Mouse (Mus musculus) limb, embryonic 14.5 days (tissue): ENCODE data around the gene Pam16. TPM values are rescaled to one million over a fixed set of nuclear protein-coding genes. Genes with fewer than 3 reads are reported as not detected.

Source experiments
- ATAC-seq: fragments of 200-750 bp; cut with Nextera tagmentation; 2 replicates; pipeline ENCODE4 v1.8.0; 2017; ENCODE audit warnings: low read depth, moderate number of reproducible peaks, moderate TSS enrichment; ENCODE audit not compliant: low FRiP score
- DNase-seq: peaks from one replicate; pipeline ENCODE4 v3.0.0-alpha.2; 2015; ENCODE audit warnings: low spot score
- H3K27ac ChIP-seq: fragments of 300-500 bp; sonication (generic); replicated peaks from 2 replicates; pipeline ENCODE4 v1.5.1; 2014; ENCODE audit warnings: low read depth, mild to moderate bottlenecking, low read length, moderate library complexity, mixed read lengths
- H3K27me3 ChIP-seq: fragments of 300-500 bp; sonication (generic); 2 replicates; pipeline ENCODE4 v1.6.1; 2014; ENCODE audit warnings: low read length, mixed read lengths; ENCODE audit not compliant: control insufficient read depth, insufficient read depth
- H3K36me3 ChIP-seq: fragments of 300-500 bp; sonication (generic); 2 replicates; pipeline ENCODE4 v1.6.1; 2014; ENCODE audit warnings: mild to moderate bottlenecking, low read length, moderate library complexity, mixed read lengths; ENCODE audit not compliant: control insufficient read depth, insufficient read depth
- H3K4me1 ChIP-seq: fragments of 300-500 bp; sonication (generic); 2 replicates; pipeline ENCODE4 v1.6.1; 2014; ENCODE audit warnings: antibody characterized with exemption, low read length, mixed read lengths; ENCODE audit not compliant: control insufficient read depth, insufficient read depth
- H3K4me2 ChIP-seq: fragments of 300-500 bp; sonication (generic); replicated peaks from 2 replicates; pipeline ENCODE4 v1.6.1; 2014; ENCODE audit warnings: low read depth, mild to moderate bottlenecking, low read length, moderate library complexity; ENCODE audit not compliant: severe bottlenecking
- H3K4me3 ChIP-seq: fragments of 300-500 bp; sonication (generic); replicated peaks from 2 replicates; pipeline ENCODE4 v1.5.1; 2014; ENCODE audit warnings: low read length
- H3K9ac ChIP-seq: fragments of 300-500 bp; sonication (generic); 2 replicates; pipeline ENCODE4 v1.6.1; 2014; ENCODE audit warnings: mild to moderate bottlenecking, low read depth, low read length, moderate library complexity; ENCODE audit not compliant: severe bottlenecking
- H3K9me3 ChIP-seq: fragments of 300-500 bp; sonication (generic); 2 replicates; pipeline ENCODE4 v1.6.1; 2016; ENCODE audit warnings: low read length; ENCODE audit not compliant: control insufficient read depth
- POLR2A ChIP-seq: fragments of 200-500 bp; IDR thresholded peaks from 2 replicates; pipeline ENCODE4 v1.8.0; 2012; ENCODE audit warnings: inconsistent platforms, mild to moderate bottlenecking, moderate library complexity, borderline replicate concordance; ENCODE audit not compliant: insufficient read depth, insufficient read length; ENCODE audit errors: extremely low read depth
- WGBS: fragments of 180-500 bp; shearing (Covaris S2); extraction: QIAGEN DNeasy Blood & Tissue Kit; methylation state at CpG from one replicate; pipeline ENCODE4 v1.1.7; 2014; 5-methylcytosine and 5-hydroxymethylcytosine counted together
- polyA plus RNA-seq, 2 experiments: library from polyadenylated mRNA; depleted of rRNA in 1 of 2; stranded (reverse) in 1 of 2; unstranded in 1 of 2; fragments of >200 nt; fragmentation: Nextera tagmentation in 1 of 2; extraction: Ambion mirVana in 1 of 2; gene quantifications; 2 replicates each; pipeline versions ENCODE4 v1.2.1 to v1.2.3; 2012 to 2014

Pam16 gene
- polyA plus RNA-seq, 2 experiments = 80.1 to 92.5 TPM

DNA sequence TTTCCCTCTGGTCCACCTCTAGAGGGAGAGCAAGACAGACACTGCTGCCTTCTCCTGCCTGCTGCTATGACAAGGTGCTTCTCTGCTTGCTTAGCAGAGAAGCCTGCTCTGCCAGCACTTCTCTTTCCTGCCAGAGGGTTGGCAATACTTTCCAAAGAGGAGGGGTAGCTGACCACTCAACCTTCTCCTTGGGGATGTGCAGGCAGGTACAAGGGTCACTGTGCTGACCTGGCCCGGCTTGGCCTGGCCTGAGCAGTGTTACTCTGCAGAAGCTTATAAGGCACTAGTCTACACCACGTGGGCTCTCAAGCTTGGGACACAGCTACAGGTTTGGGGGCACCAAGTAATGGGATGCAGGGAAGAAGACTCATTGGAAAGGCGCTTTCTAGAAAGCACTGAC, 10.1 kb downstream of the Pam16 start:
- 88% methylated on average over 3 of the region's 3 CpGs for WGBS
- H3K4me2 ChIP-seq = no peak overlapping the region
- H3K27ac ChIP-seq = no peak overlapping the region
- TF ChIP-seq POLR2A = no peak
- no peaks in the 10 kb centered on the region for H3K9me3 ChIP-seq
- ATAC-seq (no peak), DNase-seq (no peak)
- H3K9ac ChIP-seq = no peak overlapping the region
- peaks cover 90% of the 10 kb centered on the region for H3K36me3 ChIP-seq
- no peaks in the 10 kb centered on the region for H3K4me1 ChIP-seq
- H3K4me3 ChIP-seq = no peak overlapping the region
- no peaks in the 10 kb centered on the region for H3K27me3 ChIP-seq

DNA sequence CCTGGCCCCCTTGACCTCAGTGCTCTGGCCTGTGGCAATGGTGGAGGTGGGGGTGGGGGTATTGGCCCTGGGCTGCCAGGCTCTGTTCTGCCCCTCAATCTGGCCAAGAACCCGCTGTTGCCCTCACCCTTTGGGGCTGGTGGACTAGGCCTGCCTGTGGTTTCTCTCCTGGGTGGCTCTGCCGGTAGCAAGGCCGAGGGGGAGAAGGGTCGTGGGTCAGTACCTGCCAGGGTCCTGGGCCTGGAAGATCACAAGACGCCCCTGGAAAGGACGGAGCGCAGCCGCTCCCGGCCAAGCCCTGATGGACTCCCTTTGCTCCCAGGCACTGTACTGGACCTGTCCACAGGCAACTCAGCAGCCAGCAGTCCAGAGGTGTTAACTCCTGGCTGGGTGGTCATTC, 11.1 kb downstream of the Pam16 start:
- H3K36me3 ChIP-seq = peaks cover 94% of the 10 kb centered on the region
- no peak overlapping the region for H3K4me2 ChIP-seq
- H3K9ac ChIP-seq = no peak overlapping the region
- DNase-seq (no peak), ATAC-seq (no peak)
- no peaks in the 10 kb centered on the region for H3K4me1 ChIP-seq
- H3K9me3 ChIP-seq = no peaks in the 10 kb centered on the region
- TF ChIP-seq POLR2A = no peak
- WGBS = 96% methylated on average over 9 of the region's 9 CpGs
- H3K27me3 ChIP-seq = no peaks in the 10 kb centered on the region
- no peak overlapping the region for H3K27ac ChIP-seq
- no peak overlapping the region for H3K4me3 ChIP-seq

DNA sequence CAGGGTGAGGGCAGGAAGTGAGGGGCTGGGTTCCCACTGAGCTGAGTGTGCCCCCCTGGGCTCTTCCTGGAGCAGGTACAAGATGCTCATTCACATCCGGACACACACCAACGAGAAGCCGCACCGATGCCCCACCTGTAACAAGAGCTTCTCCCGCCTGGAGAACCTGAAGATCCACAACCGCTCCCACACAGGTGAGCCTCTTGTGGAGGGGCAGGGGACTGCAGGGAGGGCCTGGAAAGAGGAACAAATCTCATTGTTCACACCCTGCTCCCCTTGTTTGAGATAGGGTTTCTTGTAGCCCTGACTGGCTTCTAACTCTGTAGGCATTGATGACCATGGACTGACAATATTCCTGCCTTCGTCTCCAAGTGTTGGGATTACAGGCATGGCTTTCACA, 13.1 kb downstream of the Pam16 start:
- Histone ChIP-seq H3K4me3 (no peak overlapping the region), H3K4me1 (peaks cover 13% of the 10 kb centered on the region), H3K27me3 (no peaks in the 10 kb centered on the region), H3K9me3 (no peaks in the 10 kb centered on the region), H3K9ac (no peak overlapping the region), H3K4me2 (no peak overlapping the region), H3K36me3 (peaks cover 81% of the 10 kb centered on the region), H3K27ac (no peak overlapping the region)
- TF ChIP-seq POLR2A = no peak
- ATAC-seq (no peak), DNase-seq (no peak)
- WGBS = 89% methylated on average over 7 of the region's 7 CpGs

DNA sequence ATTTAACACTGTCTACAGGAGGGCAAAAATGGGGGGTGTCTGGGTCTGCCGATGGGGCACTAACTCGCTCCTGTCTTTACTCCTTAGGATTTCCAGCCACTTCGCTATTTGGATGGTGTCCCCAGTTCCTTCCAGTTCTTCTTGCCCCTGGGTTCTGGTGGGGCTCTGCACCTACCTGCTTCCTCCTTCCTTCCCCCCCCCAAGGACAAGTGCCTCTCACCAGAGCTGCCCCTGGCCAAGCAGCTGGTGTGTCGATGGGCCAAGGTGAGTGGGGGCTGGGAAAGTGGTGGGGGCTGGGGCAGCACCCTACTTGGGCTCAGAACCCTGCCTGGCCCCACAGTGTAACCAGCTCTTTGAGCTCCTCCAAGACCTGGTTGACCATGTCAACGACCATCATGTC, 13.6 kb downstream of the Pam16 start:
- H3K27ac ChIP-seq = no peak overlapping the region
- no peaks in the 10 kb centered on the region for H3K27me3 ChIP-seq
- no peak for TF ChIP-seq POLR2A
- H3K9ac ChIP-seq = no peak overlapping the region
- 91% methylated on average over 5 of the region's 5 CpGs for WGBS
- H3K4me2 ChIP-seq = no peak overlapping the region
- no peak for ATAC-seq
- H3K4me1 ChIP-seq = peaks cover 18% of the 10 kb centered on the region
- peaks cover 77% of the 10 kb centered on the region for H3K36me3 ChIP-seq
- no peak for DNase-seq
- no peaks in the 10 kb centered on the region for H3K9me3 ChIP-seq
- H3K4me3 ChIP-seq = no peak overlapping the region

DNA sequence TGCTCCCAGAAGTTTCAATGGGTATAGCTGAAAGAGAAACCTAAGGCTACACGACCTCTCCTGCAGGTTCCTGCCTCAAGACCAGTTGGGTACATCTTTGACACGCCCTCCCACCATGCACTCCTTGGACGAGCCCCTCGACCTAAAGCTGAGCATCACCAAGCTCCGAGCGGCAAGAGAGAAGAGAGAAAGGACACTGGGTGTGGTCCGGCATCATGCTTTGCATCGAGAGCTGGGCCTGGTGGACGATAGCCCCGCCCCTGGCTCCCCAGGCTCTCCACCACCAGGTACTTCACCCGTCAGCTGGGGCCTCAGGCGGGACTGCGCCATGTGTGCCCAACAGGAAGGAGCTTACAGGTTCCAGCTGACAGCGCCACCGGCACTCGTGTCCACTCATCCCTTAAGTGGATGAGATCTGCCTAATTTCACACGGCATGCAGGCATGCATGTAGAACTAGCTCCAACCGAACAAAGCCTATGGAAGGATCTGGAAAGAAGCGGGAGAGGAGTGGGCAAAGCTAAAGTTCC, 16.2 kb downstream of the Pam16 start:
- 77% methylated on average over 19 of the region's 19 CpGs for WGBS
- no peak for ATAC-seq
- DNase-seq = no peak
- TF ChIP-seq POLR2A = no peak
- Histone ChIP-seq H3K4me1 (peaks cover 44% of the 10 kb centered on the region), H3K27ac (no peak overlapping the region), H3K4me2 (no peak overlapping the region), H3K36me3 (peaks cover 51% of the 10 kb centered on the region), H3K27me3 (no peaks in the 10 kb centered on the region), H3K9ac (no peak overlapping the region), H3K9me3 (no peaks in the 10 kb centered on the region), H3K4me3 (no peak overlapping the region)

DNA sequence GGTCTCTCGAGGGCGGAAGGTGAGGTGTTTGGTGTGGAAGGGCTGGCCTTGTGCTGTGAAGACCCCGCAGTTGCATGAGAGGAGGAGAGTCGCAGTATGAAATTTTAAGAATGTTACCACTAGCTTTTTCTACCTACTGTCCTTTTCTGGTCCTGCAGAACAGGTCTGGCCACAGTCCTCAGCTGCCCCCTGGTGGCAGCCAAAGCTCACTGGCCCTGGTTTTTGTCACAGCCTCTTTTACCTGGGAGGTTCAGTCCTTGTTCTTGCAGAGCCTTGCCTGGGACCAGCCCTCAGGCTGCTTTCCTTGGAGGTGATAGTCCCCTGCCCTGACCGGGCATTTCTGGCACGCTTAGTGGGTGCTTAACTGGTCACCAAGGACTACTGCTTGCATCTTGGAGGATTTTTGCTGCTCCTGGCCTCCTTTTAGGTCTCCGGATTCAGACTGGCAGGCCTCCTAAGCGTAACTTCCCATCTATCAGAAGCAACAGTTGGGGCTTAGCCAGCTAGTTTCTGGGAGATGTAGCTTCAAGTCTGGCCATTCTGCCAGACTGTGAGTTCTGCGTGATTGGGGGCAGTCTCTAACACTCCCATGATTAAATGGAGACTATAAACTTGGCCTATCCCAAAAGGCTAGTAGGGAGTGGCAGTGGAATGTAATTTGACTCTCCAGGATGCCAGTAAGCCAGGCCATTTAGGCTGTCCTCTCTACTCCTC, 16.8 kb downstream of the Pam16 start:
- Histone ChIP-seq H3K36me3 (peaks cover 45% of the 10 kb centered on the region), H3K4me2 (no peak overlapping the region), H3K4me1 (peaks cover 50% of the 10 kb centered on the region), H3K27me3 (no peaks in the 10 kb centered on the region), H3K27ac (peak overlapping the region; percentile 39; the same call in 1 of the 2 replicates), H3K4me3 (no peak overlapping the region), H3K9ac (0 out of 2 replicates have a peak overlapping the region, but pooled peaks have one; percentile 34), H3K9me3 (no peaks in the 10 kb centered on the region)
- ATAC-seq (peak; percentile 53), DNase-seq (peak; percentile 88)
- TF ChIP-seq POLR2A = no peak
- 28% methylated on average over 9 of the region's 9 CpGs for whole genome bisulfite sequencing
